Mouse (Mus musculus) layer of hippocampus, adult 18-20 months (tissue): ENCODE results near the gene Gm3043. TPM values are rescaled to one million over a fixed set of nuclear protein-coding genes. Genes with fewer than 3 reads are reported as not detected.
"Not testable (repeated sequence)": the region's sequence is repeated elsewhere in the genome, so short reads cannot be mapped to it uniquely, and the experiment has no call there.

Experiments used
- DNase-seq, 2 experiments: peaks; one replicate each; pipeline ENCODE4 v3.0.0; 2022; ENCODE audit warnings: low spot score in 2 of 2
- long read RNA-seq: library from polyadenylated mRNA; stranded (forward); transcript quantifications from one replicate; pipeline ENCODE4 v2.0.0, GENCODE M21; 2021
- total RNA-seq, 2 experiments: library from RNA; stranded (reverse); gene quantifications; 2 replicates each; pipeline ENCODE4 v1.2.3; 2021

Gene Gm3043
- total RNA-seq = not detected
- long read RNA-seq = 0 reads

- DNase-seq = not testable (repeated sequence)
These were observed at the start of gene Gm3043 for GRCm38 (mm10) chr14:3688483-3688882. Gm3043 (plus strand) TSS chr14:3688783.

- DNase-seq = not testable (repeated sequence)
These were observed 36.9 kb upstream of the Gm3043 start, which contains the start of gene Gm3020 for GRCm38 (mm10) chr14:3651730-3652129. Gm3020 (plus strand) TSS chr14:3652030.

Other genes with a start within 250 kb of the Gm3043 start
- gene Gm10408, start 239.4 kb upstream of the Gm3043 start, total RNA-seq = not detected
- gene Gm3012, start 54.3 kb upstream of the Gm3043 start, total RNA-seq = not detected
- gene Gm3020, start 36.8 kb upstream of the Gm3043 start, total RNA-seq = 1 to 10 TPM; 2.5 to 3.4 TPM
- under 1 TPM; 0.32 to 0.86 TPM for gene Gm3002, start 121.3 kb downstream of the Gm3043 start, total RNA-seq
- gene Gm3033, start 157.5 kb downstream of the Gm3043 start, total RNA-seq = not detected
- gene Gm2916, start 195.4 kb downstream of the Gm3043 start, total RNA-seq = under 1 TPM in 1 of 2 experiments, not detected in 1; 0.18 TPM
- not detected for gene Gm3029, start 243.0 kb downstream of the Gm3043 start, total RNA-seq